Mouse (Mus musculus) kidney, adult 11 months (tissue): ENCODE results near the gene Abcc6.

Source experiments
- DNase-seq: peaks from one replicate; pipeline ENCODE4 v3.0.0; 2022

Abcc6 gene

GRCm38 (mm10) chr7:46030145-46030488 is at the start of gene Abcc6:
Gene Abcc6, minus strand, starts transcription at chr7:46030302.
- DNase-seq: peak; percentile 90

DNA sequence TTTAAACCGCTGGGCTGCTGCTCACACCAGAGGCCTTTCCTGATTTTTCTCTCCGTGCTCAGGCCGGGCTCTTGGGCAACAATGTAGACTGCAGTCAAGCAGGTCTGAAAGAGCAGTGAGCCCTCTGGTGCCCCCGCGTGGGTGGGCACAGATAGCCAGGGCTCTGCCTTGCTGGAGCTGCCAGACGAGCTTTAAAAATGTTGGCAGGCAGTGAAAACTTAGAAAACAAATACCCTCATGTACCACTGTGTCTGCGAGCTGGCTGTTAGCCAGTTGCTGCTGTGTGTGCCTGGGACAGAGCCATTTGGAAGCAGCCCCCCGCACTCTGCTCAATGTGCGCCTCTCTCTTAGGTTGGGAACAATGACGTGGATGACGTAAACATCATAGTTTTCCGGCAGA is 47.6 kb upstream of the Abcc6 start:
- no peak for DNase-seq

DNA sequence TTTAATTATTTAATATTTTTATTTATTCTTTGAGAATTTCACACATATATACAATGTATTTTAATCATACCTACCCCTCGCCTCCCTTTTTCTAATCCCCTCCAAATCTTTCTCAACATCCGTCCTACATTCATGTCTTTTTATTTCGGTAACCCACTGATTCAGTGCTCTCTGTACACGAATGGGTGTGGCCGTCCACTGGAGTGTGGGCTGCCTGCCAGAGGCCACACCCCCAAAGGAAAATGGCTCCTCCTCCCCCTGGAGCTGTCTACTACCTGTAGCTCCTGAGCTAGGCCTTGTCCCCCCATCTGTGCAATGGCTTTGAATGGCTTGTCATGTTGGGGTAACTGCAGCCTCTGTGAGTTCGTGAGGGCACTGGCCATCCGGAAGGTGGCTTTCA is 46.7 kb upstream of the Abcc6 start:
- no peak for DNase-seq

- DNase-seq: no peak
Observed at GRCm38 (mm10) chr7:46068831-46069230, 38.7 kb upstream of the Abcc6 start.

DNA sequence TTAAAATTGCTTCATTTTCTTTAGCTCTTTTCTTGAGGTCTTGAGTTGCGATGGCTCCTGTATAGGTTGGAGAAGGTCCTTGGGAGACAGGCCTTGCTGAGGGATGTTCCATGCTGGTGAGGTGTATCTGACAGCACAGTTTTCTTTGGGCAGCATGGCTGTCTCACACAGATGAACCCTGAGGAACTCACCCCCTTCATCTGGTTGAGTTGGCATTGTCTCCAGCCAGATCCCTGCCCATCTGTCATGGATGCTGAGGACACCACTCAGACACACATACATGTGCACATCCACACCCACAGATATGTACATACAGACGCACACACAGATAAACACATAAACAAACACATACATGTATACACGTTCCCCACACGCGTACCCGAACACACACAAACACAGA is 33.2 kb upstream of the Abcc6 start:
- DNase-seq: no peak

DNA sequence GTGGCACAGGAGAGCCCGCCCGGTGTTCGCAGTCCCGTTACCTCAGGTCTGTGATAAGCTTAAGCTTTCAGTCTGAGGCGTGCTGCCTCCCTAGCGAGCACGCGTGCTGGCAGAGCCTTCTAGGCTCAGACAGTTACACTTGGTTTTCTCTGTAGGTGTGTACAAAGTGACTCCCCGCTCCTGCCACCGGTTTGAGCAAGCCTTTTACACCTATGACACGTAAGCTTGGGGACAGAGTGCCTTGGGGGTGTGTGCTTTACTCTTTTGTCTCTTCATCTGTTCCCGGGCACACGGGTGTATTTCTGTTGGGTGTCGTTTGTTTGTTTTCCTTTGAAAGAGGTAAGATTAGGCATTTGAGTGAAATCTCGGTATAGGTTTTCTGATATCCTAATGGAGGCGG is 31.5 kb upstream of the Abcc6 start:
- DNase-seq: no peak

- DNase-seq: no peak
Observed at GRCm38 (mm10) chr7:46060688-46061087, 30.6 kb upstream of the Abcc6 start.

DNA sequence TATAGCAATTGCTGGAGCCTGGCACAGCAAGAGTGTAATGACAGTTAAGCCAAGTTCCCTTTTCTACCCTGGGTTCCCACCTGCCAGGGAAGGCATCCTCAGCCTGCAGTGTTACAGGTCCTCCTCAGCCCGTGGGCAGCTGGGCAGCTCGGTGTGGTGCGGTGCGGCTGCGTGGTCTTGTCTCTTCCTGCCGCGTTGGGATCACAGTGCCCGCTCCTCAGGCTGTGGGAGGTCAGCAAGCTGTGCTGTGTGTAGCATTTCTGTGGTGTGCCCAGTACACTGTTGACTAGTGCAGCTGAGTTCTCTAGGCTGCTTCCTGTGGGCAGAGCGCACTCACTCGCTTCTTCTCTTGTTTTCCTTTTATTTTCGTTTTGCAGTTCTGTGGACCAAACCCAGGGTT is 28.8 kb upstream of the Abcc6 start:
- no peak for DNase-seq

GRCm38 (mm10) chr7:46053566-46053965 is 23.5 kb upstream of the Abcc6 start:
- no peak for DNase-seq

DNA sequence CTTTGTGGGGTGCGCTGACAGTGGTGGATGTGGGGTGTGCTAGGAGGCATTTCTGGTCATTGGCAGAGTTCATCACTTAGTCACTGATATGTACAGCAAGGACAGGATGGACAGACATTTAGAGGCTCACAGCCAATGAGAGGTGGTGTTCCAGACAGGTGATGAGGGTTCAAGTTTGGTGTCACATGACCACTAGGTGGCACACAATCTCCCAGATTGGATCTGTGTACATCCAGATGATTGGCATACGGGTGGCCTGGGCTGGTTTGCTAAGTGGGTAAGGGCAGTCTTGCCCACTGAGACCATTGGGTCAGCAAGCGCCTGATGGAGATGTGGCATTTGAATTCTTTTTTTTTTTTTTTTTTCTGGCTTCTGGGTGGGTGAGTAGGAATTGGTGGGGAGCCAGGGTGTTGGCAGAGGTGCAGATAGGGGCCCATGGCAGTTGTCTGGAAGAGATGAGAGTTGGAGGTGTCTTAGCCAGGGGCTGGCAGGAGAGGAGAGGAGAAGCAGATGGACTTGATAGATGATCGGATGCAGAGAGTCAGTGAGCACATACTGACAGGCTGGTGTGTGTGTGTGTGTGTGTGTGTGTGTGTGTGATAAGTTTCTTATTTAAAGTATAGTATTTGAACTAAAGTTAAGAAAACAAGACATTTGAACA is 22.2 kb upstream of the Abcc6 start:
- no peak for DNase-seq

DNA sequence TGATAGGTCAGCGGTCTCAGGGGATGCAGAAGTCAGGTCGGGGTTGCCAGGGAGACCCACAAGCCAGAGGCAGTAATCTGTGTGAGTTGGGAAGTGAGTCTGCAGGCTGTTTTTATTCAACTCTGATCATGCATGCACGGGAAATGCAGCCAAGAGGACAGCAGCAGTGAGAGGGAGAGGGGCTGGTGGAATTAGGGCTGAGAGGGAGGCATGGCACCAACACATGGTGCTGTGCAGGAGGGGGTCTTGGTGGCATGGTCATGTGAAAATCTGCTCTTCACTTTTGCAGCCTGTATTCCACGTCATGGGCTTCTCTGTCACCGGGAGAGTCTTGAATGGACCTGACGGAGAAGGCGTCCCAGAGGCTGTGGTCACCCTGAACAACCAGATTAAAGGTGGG is 19.9 kb upstream of the Abcc6 start:
- no peak for DNase-seq

GRCm38 (mm10) chr7:46047873-46048562 is 17.9 kb upstream of the Abcc6 start:
- DNase-seq: no peak

DNA sequence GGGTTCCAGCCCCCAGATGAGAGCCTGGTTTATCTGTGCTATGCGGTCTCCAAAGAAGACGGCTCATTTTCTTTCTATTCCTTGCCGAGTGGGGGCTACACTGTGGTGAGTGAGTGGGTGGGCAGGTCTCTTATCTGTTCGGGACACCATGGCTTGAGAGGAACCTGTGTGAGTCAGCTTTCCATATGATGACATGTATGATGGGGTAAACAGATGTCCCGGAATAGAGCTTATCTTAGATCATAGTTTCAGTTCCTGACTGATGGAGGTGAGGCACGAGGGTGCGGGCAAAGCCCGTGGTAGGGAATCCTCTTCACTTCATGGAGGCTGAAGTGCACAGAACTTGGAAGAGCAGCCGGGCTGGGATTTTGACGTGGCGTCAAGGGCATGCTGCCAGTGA is 15.8 kb upstream of the Abcc6 start:
- no peak for DNase-seq

DNA sequence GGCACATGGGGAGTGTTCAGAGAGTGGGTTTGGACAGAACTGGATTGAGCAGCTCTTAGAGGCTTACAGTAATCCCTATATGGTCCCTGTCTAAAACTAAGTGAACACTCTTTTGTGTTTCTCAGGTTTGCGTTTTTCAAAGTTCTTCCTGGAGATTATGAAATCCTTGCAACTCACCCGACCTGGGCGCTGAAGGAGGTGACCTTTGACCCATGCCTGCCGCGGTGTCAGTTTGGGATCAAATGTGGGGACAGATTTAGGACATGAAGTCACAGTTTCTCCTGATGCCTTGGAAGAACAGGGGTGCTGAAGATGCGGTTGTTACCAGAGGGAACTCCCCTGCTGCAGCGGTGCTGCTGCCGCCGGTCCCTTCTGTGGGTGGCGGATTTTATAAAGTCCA is 14.0 kb upstream of the Abcc6 start:
- DNase-seq: no peak

- no peak for DNase-seq
Observed at GRCm38 (mm10) chr7:46039873-46040272, 9.8 kb upstream of the Abcc6 start.

GRCm38 (mm10) chr7:46037433-46037832 is 7.3 kb upstream of the Abcc6 start:
- DNase-seq: no peak

DNA sequence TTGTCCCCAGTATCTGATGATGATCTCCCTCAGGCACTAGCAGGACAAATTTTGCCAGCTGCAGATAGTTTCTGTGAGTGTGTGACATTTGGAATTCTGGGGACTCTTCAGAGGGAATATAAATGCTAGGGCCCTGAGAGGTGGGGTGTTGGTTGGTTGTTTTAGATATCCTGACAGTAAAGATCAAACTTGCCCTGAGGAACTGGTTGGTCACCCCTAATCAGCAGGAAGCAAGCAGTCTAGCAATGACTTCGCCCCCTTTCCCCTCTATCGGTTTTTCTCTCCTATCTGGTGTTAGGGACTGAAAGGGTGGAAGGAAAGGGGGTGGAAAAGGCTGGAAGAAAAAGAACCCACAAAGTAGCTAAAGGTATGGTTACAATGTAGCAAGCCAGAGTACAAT is 5.4 kb upstream of the Abcc6 start:
- no peak for DNase-seq

DNA sequence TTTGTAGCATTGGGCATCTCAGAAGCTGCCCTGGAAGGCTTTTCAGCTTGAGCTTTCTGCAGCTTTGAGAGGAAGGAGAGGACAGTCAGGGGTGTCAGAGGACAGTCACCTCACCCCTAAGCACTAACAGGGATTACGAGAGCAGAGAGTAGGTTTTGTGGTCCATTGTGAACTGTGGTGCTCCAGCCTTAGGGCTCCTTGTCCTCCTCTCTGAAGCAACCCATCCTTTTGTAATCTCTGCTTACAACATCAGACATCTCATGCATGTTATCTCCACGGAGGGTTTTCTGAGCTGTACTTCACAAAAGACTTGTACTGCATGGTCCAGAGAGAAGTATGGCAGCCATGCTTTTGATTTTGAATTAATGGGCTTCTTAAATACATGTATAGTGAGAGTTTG is 4.9 kb upstream of the Abcc6 start:
- no peak for DNase-seq

GRCm38 (mm10) chr7:46033870-46034337 is 3.8 kb upstream of the Abcc6 start:
- DNase-seq: no peak

- DNase-seq: peak; percentile 95
Observed at GRCm38 (mm10) chr7:46033109-46033869, 3.2 kb upstream of the Abcc6 start, which contains the start of gene Nomo1. Gene Nomo1, plus strand, starts transcription at chr7:46033698.

- DNase-seq: no peak
Observed at GRCm38 (mm10) chr7:46031075-46031474, 973 bp upstream of the Abcc6 start.

DNA sequence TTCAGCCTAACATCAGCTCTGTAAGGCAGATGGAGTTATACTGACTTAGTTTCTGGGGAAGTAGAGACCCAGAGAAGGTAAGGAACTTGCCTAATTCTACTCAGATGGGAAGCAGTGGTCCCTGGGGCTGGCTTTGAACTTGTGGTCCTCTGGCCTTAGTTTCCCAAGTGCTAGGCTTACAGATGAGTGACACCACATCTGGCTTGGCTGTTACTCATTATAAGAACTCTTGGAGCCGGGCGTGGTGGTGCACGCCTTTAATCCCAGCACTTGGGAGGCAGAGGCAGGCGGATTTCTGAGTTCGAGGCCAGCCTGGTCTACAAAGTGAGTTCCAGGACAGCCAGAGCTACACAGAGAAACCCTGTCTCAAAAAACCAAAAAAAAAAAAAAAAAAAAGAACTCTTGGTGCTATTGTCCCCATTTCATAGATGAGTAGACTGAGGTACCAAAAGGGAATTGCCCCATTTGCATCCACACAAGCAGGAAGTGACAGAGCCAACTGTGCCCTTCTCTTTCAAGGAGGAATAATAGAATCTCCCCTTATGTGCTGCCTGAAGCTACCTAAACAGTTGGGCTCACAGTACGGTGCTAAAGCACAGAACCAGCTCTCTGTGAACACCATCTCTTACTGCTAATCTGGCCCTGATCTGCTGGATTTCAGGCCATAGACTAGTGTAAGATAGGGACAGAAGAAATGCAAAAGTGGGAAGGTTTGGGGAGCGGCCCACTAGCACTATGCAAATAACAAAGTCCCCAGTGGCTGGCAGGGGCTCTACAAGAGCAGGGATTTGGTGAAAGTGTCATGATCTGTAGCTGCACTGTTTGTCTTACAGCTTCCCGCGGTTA is 580 bp downstream of the Abcc6 start:
- no peak for DNase-seq

DNA sequence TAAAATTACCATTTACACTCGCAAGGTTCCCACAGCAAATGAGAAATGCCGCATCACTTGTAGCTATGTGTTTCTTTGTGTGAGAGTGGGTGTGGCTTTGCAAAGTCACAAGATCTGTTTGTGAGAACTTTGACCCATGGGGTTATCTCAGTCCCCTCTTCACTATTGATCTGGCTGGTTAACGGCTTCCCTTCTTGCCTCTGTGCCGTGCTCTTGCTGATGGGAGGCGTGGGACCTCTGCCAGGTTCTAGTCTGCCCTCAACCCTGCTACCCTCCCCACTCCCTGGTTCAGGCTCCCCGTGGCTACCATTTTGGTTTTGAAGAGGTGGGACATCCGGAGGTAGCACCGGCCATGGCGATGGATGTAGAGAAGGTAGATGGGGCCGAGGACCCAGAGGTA is 1.4 kb downstream of the Abcc6 start:
- DNase-seq: no peak
